Mouse (Mus musculus) liver, embryonic 18 days (tissue): ENCODE data around the gene Usp35. TPM values are rescaled to one million over a fixed set of nuclear protein-coding genes. Genes with fewer than 3 reads are reported as not detected.

Experiments
- polyA plus RNA-seq: library from polyadenylated mRNA; depleted of rRNA; stranded (reverse); fragments of >200 nt; gene quantifications from 2 replicates; pipeline ENCODE4 v1.2.3, GENCODE M21; 2012; rRNA removed

Gene Usp35
- 0.42 and 0.44 TPM in 2 replicates for polyA plus RNA-seq

DNA sequence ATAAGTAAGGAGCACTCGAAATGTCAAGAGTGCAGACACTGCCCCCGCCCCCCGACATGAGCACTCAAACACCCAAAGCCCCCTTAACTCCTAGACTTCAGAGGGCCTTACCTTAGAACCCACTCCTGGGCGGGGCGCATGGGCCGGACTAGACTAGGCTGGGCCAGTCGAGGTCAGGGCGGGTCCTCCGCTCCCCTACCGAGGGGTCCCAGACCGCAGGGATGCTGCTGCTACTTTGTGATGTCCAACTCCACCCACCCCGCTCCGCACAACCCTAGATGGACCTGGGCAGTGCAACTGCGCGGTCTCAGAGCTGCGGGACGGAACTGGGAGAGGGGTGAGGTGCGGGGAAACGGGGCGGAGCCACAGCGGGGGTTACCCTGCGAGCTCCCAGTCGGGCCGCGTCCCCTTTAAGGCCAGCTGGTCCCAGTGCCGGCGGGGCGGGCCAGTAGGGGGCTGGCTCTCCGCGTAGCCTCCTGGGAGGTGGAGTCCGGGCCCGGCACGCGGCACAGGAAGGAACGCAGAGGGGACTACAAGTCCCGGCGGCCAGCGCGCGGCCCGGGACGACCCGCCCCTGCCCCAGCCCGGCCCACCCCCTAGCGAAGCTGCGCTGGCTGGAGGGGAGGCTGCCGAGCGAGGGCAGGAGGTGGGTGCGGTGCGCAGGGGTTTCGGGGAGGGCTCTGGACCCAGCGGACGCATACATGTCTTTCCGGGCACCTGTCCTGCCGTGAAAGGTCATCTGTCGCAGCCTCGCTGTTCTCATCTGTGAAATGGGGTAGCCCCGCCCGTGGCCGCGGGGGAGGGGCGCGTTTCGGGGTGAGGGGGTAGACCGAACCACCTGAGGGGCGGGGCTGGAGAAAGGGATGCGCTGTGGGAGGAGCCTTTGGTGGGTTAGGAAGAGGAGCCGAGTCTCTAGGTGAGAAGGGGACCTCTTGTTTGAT is at the start of gene Usp35, which contains the start of gene Kctd21:
Gene Usp35 (minus strand): TSS at position 295 of the 941 bp plus-strand sequence.
Gene Kctd21 (plus strand): TSS at position 602 of the 941 bp plus-strand sequence.

Other genes starting within 250 kb of the Usp35 start
- gene Kctd21, start 307 bp upstream of the Usp35 start, polyA plus RNA-seq: 1.7 TPM in 2 replicates
- 15.8 and 18.7 TPM in 2 replicates for gene Alg8, start 39.6 kb upstream of the Usp35 start, polyA plus RNA-seq
- 129 and 130 TPM in 2 replicates for gene Ndufc2, start 68.0 kb upstream of the Usp35 start, polyA plus RNA-seq
- gene Thrsp, start 85.7 kb upstream of the Usp35 start, polyA plus RNA-seq: 2.1 and 9.2 TPM in 2 replicates
- gene Kctd14, start 119.3 kb upstream of the Usp35 start, polyA plus RNA-seq: 3.5 and 3.7 TPM in 2 replicates
- 20.4 and 20.9 TPM in 2 replicates for gene Ints4, start 148.9 kb upstream of the Usp35 start, polyA plus RNA-seq
- 11.2 and 13.5 TPM in 2 replicates for gene Aamdc, start 247.5 kb upstream of the Usp35 start, polyA plus RNA-seq
- gene Rsf1, start 247.9 kb upstream of the Usp35 start, polyA plus RNA-seq: 2.4 and 3.5 TPM in 2 replicates